Mouse (Mus musculus): ENCODE measurements at regions not wholly inside any gene's neighbourhood (a gene's known extent, or its start where the extent isn't known, plus 50 kb on each side); places are given as distances from the start of the nearest gene placed in this dataset.

DNA sequence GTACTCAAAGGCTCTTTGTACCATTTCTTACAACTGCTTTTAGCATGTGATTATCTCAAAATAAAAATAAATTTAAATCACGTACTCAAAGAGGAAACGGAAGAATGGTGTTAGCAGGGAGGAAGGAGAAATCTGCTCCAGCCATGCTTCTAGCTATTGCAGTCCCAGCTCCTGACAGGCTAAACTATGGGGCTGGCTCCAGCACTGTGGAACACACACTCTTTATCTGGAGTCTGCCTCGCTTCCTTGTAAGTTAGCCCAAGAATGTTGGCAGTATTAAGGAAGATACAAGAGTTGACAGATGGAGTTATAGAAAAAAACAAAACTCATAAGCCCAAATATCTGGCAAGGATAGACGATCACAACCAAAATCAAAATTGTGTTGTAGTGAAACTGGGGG, 161.5 kb upstream of the AI593442 start:
- no peaks in the 10 kb centered on the region for H3K79me2 ChIP-seq (ENCODE audit: control insufficient read depth, insufficient read depth, low read length)
- 74% methylated on average over 4 of the region's 4 CpGs for WGBS
- H3K9ac ChIP-seq (ENCODE audit: low read depth, low read length), result no peak overlapping the region
- H3K4me3 ChIP-seq (ENCODE audit: insufficient read depth, low read depth, low read length), result no peak overlapping the region
- H3K4me1 ChIP-seq (ENCODE audit: control insufficient read depth, insufficient read depth, low read length), result no peaks in the 10 kb centered on the region
- no peaks in the 10 kb centered on the region for H3K36me3 ChIP-seq (ENCODE audit: control insufficient read depth, insufficient read depth, low read length)
- H3K27me3 ChIP-seq (ENCODE audit: control insufficient read depth, insufficient read depth, low read length), result no peaks in the 10 kb centered on the region
- TF ChIP-seq CTCF (IDR thresholded peaks at IDR 0.05; ENCODE audit: low read depth, low read length), result no peak
- TF ChIP-seq POLR2A (IDR thresholded peaks at IDR 0.05; ENCODE audit: extremely low read depth, insufficient read depth, low read length), result no peak
- no peak overlapping the region for H3K27ac ChIP-seq (replicated peaks; ENCODE audit: insufficient read depth, low read depth, low read length)
- DNase-seq (ENCODE audit: extremely low read depth, low read depth, low spot score), result no peak

DNA sequence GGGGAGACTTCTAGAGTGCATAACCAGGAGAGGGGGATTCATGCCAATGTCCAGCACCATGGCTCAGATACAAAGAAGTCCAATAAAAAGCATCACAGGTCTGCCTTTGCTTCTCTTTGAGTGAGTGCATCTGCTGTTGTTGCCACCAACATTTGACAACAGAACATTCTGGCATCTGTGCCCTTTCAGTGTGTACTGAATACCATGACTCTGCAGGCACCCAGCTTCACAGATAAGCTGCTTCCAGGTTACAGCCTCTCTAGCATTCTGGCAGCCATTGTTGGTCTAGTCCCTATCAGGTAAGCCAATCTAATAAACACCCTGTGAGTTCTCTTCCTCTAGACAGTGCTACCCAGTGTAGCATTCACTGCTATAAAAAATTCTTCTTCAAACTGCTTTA, 160.4 kb upstream of the AI593442 start:
- no peak overlapping the region for H3K27ac ChIP-seq (replicated peaks; ENCODE audit: insufficient read depth, low read depth, low read length)
- H3K79me2 ChIP-seq (ENCODE audit: control insufficient read depth, insufficient read depth, low read length), result no peaks in the 10 kb centered on the region
- TF ChIP-seq POLR2A (IDR thresholded peaks at IDR 0.05; ENCODE audit: extremely low read depth, insufficient read depth, low read length), result no peak
- TF ChIP-seq CTCF (IDR thresholded peaks at IDR 0.05; ENCODE audit: low read depth, low read length), result no peak

GRCm38 (mm10) chr9:52836151-52836630, 156.6 kb upstream of the AI593442 start:
- no peaks in the 10 kb centered on the region for H3K4me1 ChIP-seq (ENCODE audit: control insufficient read depth, insufficient read depth, low read length)
- WGBS, result 90% methylated on average over 6 of the region's 6 CpGs
- no peak overlapping the region for H3K4me3 ChIP-seq (ENCODE audit: insufficient read depth, low read depth, low read length)
- no peak overlapping the region for H3K9ac ChIP-seq (ENCODE audit: low read depth, low read length)
- no peak overlapping the region for H3K27ac ChIP-seq (replicated peaks; ENCODE audit: insufficient read depth, low read depth, low read length)
- TF ChIP-seq POLR2A (IDR thresholded peaks at IDR 0.05; ENCODE audit: extremely low read depth, insufficient read depth, low read length), result no peak
- TF ChIP-seq CTCF (IDR thresholded peaks at IDR 0.05; ENCODE audit: low read depth, low read length), result no peak
- H3K79me2 ChIP-seq (ENCODE audit: control insufficient read depth, insufficient read depth, low read length), result no peaks in the 10 kb centered on the region
- DNase-seq (ENCODE audit: extremely low read depth, low read depth, low spot score), result no peak
- no peaks in the 10 kb centered on the region for H3K27me3 ChIP-seq (ENCODE audit: control insufficient read depth, insufficient read depth, low read length)
- H3K36me3 ChIP-seq (ENCODE audit: control insufficient read depth, insufficient read depth, low read length), result no peaks in the 10 kb centered on the region

More for the DNA sequence above, 160.4 kb upstream of the AI593442 start:
- Histone ChIP-seq H3K27me3 (ENCODE audit: control insufficient read depth, insufficient read depth, low read length) (no peaks in the 10 kb centered on the region), H3K4me3 (ENCODE audit: insufficient read depth, low read depth, low read length) (no peak overlapping the region), H3K36me3 (ENCODE audit: control insufficient read depth, insufficient read depth, low read length) (no peaks in the 10 kb centered on the region), H3K9ac (ENCODE audit: low read depth, low read length) (no peak overlapping the region), H3K4me1 (ENCODE audit: control insufficient read depth, insufficient read depth, low read length) (no peaks in the 10 kb centered on the region)
- DNase-seq (ENCODE audit: extremely low read depth, low read depth, low spot score), result no peak

GRCm38 (mm10) chr9:52835481-52836150, 156.0 kb upstream of the AI593442 start:
- DNase-seq (ENCODE audit: extremely low read depth, low read depth, low spot score), result no peak
- Histone ChIP-seq H3K27me3 (ENCODE audit: control insufficient read depth, insufficient read depth, low read length) (no peaks in the 10 kb centered on the region), H3K4me3 (ENCODE audit: insufficient read depth, low read depth, low read length) (no peak overlapping the region), H3K4me1 (ENCODE audit: control insufficient read depth, insufficient read depth, low read length) (no peaks in the 10 kb centered on the region), H3K9ac (ENCODE audit: low read depth, low read length) (no peak overlapping the region), H3K27ac (replicated peaks; ENCODE audit: insufficient read depth, low read depth, low read length) (no peak overlapping the region), H3K79me2 (ENCODE audit: control insufficient read depth, insufficient read depth, low read length) (no peaks in the 10 kb centered on the region), H3K36me3 (ENCODE audit: control insufficient read depth, insufficient read depth, low read length) (no peaks in the 10 kb centered on the region)
- 85% methylated on average over 8 of the region's 8 CpGs for WGBS
- no peak for TF ChIP-seq CTCF (IDR thresholded peaks at IDR 0.05; ENCODE audit: low read depth, low read length)

- TF ChIP-seq CTCF (IDR thresholded peaks at IDR 0.05; ENCODE audit: low read depth, low read length) (no peak), POLR2A (IDR thresholded peaks at IDR 0.05; ENCODE audit: extremely low read depth, insufficient read depth, low read length) (no peak)
- DNase-seq (ENCODE audit: extremely low read depth, low read depth, low spot score), result no peak
- H3K36me3 ChIP-seq (ENCODE audit: control insufficient read depth, insufficient read depth, low read length), result no peaks in the 10 kb centered on the region
- no peaks in the 10 kb centered on the region for H3K4me1 ChIP-seq (ENCODE audit: control insufficient read depth, insufficient read depth, low read length)
- 71% methylated on average over 1 of the region's 1 CpGs for WGBS
- no peaks in the 10 kb centered on the region for H3K27me3 ChIP-seq (ENCODE audit: control insufficient read depth, insufficient read depth, low read length)
- no peak overlapping the region for H3K4me3 ChIP-seq (ENCODE audit: insufficient read depth, low read depth, low read length)
- H3K27ac ChIP-seq (replicated peaks; ENCODE audit: insufficient read depth, low read depth, low read length), result no peak overlapping the region
- no peak overlapping the region for H3K9ac ChIP-seq (ENCODE audit: low read depth, low read length)
- H3K79me2 ChIP-seq (ENCODE audit: control insufficient read depth, insufficient read depth, low read length), result no peaks in the 10 kb centered on the region
Measured at GRCm38 (mm10) chr9:52826781-52827180, 147.2 kb upstream of the AI593442 start.

GRCm38 (mm10) chr9:52816309-52816708, 136.7 kb upstream of the AI593442 start:
- TF ChIP-seq POLR2A (IDR thresholded peaks at IDR 0.05; ENCODE audit: extremely low read depth, insufficient read depth, low read length) (no peak), CTCF (IDR thresholded peaks at IDR 0.05; ENCODE audit: low read depth, low read length) (no peak)
- Histone ChIP-seq H3K4me1 (ENCODE audit: control insufficient read depth, insufficient read depth, low read length) (no peaks in the 10 kb centered on the region), H3K79me2 (ENCODE audit: control insufficient read depth, insufficient read depth, low read length) (no peaks in the 10 kb centered on the region), H3K27ac (replicated peaks; ENCODE audit: insufficient read depth, low read depth, low read length) (no peak overlapping the region), H3K4me3 (ENCODE audit: insufficient read depth, low read depth, low read length) (no peak overlapping the region), H3K27me3 (ENCODE audit: control insufficient read depth, insufficient read depth, low read length) (no peaks in the 10 kb centered on the region; the same call in 1 of the 2 replicates), H3K9ac (ENCODE audit: low read depth, low read length) (no peak overlapping the region), H3K36me3 (ENCODE audit: control insufficient read depth, insufficient read depth, low read length) (no peaks in the 10 kb centered on the region)
- WGBS, result 82% methylated on average over 4 of the region's 4 CpGs
- DNase-seq (ENCODE audit: extremely low read depth, low read depth, low spot score), result no peak

Data from liver, adult 2 months (tissue).